Mouse (Mus musculus) layer of hippocampus, postnatal 14 days (tissue): ENCODE results near the gene Hopx. TPM values are rescaled to one million over a fixed set of nuclear protein-coding genes. Genes with fewer than 3 reads are reported as not detected.

Experiments used
- DNase-seq, 2 experiments: peaks; one replicate each; pipeline ENCODE4 v3.0.0; 2021 to 2022; ENCODE audit warnings: low spot score in 2 of 2, mixed read lengths in 1 of 2
- long read RNA-seq, 2 experiments: library from polyadenylated mRNA; stranded (forward); transcript quantifications; one replicate each; pipeline ENCODE4 v2.0.0; 2021
- total RNA-seq, 2 experiments: library from RNA; stranded (reverse); gene quantifications; 2 replicates each; pipeline ENCODE4 v1.2.3; 2021

Gene Hopx
- 10 to 100 TPM; 64.5 to 92.8 TPM for total RNA-seq
- long read RNA-seq, experiment 1, transcript Hopx-203 (2 exons, 1,217 nt) = minor isoform, 7 of 60 reads
- long read RNA-seq, experiment 1, transcript Hopx-201 (3 exons, 1,261 nt) = minor isoform, 6 of 60 reads
- long read RNA-seq, experiment 1, transcript Hopx-202 (3 exons, 1,113 nt) = major isoform, 45 of 60 reads
- long read RNA-seq, experiment 1, partial matches to known transcripts = 1 of 60 reads
- long read RNA-seq, experiment 1, other reads (novel, unspliced or antisense) = 1 of 60 reads
- long read RNA-seq, experiment 2, transcript Hopx-201 (3 exons, 1,261 nt) = minor isoform, 9 of 170 reads
- long read RNA-seq, experiment 2, transcript Hopx-202 (3 exons, 1,113 nt) = major isoform, 130 of 170 reads
- long read RNA-seq, experiment 2, transcript Hopx-203 (2 exons, 1,217 nt) = minor isoform, 26 of 170 reads
- long read RNA-seq, experiment 2, partial matches to known transcripts = 4 of 170 reads
- long read RNA-seq, experiment 2, other reads (novel, unspliced or antisense) = 1 of 170 reads

GRCm38 (mm10) chr5:77114817-77115731 lies at the start of gene Hopx:
Hopx (minus strand) TSS chr5:77115121.
- DNase-seq = peak; percentile 61 to 80

DNA sequence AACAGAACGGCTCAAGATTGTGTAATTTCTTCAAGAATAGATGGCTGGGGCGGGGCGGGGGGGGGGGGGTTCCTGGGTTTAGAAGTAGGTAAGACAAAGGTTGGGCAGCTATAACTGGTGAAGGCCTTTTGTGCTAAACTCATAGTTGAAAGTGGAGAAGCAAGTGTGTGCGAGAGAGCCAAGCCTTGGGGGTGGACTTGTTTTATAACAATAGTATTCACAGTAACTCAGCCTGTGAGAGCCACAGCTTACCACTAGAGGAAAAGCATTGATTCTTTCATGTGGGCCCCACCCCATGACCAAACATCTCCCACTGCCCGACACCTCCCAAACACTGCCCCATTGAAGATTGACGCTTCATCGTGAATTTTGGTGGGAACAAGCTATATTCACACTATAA lies 48.7 kb upstream of the Hopx start:
- DNase-seq = no peak

DNA sequence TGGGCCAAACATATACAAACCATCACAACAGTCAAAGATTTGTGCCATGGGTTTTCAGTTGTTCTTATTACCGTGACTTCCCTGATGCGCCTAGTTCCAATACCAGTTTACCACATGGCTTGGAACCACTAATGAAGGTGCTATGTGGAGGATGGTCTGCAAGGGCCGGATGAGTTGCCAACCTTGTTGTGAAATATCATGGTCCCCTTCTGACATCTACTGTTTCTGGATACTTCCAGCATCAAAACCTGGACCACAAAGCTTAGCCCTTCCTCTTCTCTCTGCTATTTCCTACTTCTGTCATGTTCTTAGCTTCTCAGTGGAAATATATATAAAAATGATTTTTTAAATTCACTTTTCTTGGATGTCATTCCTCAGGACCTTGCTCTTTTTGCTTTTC lies 47.6 kb upstream of the Hopx start:
- no peak for DNase-seq

GRCm38 (mm10) chr5:77157777-77158540 lies 43.0 kb upstream of the Hopx start:
- no peak for DNase-seq

DNA sequence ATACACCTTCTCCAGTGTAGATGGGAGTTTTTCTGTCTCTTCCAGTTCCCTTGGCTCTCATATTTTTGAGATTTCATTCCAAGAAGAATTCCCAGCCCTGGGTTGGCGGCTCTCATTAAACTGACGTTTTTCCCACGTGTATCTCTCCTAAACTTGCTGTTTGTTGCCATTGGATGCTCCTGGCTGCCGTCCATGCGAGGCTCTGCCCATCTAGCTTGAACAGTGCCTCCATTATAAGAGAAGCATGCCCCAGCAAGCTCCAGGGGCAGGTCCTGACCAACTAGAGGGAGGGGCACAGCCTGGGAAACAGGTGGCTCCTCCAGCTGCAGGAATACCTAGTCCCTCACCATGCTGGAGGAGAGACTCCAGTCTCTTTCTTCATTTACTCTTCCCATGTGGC lies 42.0 kb upstream of the Hopx start:
- no peak for DNase-seq

DNA sequence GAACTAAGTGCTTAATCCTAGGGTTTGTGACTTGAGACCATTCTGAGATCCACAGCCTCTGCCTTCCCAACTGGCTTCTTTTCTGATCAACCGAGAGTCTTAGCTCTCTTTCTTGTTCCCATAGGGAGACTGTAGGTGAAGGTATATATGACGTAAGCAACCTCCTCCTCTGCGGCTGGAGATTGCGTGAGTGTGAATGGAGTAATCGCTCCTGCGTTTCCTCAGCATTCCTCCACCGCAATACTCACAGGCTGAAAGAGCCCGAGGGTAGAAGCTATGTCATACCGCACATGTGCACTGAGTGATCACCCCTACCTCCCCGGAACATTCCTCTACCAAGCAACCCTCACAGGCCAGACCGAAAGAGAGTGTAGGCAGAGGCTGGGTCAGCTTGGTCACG lies 40.6 kb upstream of the Hopx start:
- DNase-seq = no peak

- no peak for DNase-seq
These were observed 39.9 kb upstream of the Hopx start for GRCm38 (mm10) chr5:77154812-77155211.

GRCm38 (mm10) chr5:77151738-77152137 lies 36.8 kb upstream of the Hopx start:
- DNase-seq = no peak

GRCm38 (mm10) chr5:77151075-77151474 lies 36.2 kb upstream of the Hopx start:
- DNase-seq = no peak

GRCm38 (mm10) chr5:77148021-77148621 lies 33.2 kb upstream of the Hopx start:
- no peak for DNase-seq

DNA sequence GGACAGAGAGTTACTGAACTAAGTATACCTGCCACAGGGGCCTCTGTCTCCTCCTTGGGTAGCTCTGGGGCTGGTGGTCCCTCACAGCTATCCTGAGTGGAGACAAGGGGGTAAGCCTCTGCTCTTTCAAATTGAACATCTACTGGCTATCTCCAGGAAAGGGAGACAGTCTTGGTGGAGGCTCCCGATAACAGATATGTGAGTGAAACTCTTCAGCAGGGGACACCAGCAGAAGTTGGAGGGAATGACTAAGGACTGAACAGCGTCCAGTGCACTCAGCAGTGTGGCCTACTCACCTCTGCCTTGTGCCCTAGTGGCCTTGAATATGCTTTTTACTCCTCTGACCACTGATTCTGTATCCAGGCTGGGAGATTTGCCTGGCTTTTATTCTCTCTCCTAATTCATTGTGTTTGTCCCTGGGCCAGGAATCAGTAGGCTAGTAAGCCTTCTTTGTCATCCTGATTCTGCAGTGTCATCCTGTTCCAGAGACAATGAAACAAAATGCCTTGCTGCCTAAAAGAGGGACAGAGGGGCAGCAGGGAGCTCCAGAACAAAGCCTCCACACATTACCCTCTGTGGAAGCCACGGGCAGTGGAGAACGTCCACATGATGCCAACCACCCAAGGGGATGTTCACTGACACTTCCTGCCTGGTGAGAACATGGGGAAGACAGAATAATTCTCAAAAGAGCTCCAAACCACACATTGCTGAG lies 31.7 kb upstream of the Hopx start:
- DNase-seq = no peak

DNA sequence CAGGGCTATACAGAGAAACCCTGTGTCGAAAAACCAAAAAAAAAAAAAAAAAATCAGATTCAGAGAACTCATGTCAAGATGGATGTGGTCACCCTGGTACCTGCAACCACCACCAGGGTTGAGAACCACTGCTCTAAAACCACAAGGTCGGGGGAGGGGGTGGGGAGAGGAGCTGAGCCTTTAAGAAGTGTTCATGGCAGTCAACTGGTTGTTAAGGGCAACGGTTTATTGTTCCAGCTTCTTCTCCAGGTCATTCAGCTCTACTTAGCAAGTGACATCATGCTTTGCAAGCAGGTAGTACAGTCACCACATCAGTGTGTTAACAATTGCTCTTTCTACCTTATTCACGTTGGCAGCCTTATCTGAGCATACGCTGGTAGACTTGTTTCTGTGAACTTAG lies 29.7 kb upstream of the Hopx start:
- DNase-seq = no peak

DNA sequence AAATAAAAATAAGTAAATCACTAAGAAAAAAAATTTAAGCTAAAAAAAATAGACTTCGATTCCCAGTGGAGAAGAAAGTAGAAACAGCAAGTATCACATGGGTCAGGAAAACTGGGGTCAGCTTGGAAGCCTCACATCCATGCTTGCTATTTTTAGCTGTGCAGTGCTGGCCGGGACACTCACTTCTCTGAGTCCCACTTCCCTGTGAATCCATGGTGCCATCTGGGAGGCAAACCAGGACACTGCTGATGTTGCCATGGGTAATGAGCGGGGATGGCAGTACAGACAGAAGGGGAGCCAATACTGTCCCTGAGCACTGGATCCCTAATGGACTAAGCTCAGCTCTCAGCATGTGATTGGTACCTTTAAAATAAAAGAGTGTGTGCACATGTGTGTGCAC lies 28.2 kb upstream of the Hopx start:
- DNase-seq = no peak

DNA sequence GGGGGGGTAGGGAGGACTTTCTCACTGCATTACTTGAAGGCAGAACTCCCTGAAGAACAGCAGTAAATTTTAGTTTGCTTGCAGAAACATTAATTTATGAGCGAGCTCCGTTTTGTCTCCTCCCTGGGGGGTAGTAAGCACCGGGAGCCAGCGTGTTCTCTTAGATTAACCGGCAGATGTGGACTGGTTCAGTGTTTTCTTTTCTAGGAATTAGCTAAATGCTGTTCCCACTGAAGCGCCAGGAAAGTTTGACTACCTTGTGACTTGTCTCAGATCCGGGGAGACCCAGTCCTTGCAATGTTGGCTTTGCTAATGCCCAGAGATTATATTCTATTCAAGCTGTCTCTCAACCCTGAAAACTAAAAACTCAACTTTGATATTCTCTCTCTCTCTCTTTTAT lies 26.4 kb upstream of the Hopx start:
- no peak for DNase-seq

DNA sequence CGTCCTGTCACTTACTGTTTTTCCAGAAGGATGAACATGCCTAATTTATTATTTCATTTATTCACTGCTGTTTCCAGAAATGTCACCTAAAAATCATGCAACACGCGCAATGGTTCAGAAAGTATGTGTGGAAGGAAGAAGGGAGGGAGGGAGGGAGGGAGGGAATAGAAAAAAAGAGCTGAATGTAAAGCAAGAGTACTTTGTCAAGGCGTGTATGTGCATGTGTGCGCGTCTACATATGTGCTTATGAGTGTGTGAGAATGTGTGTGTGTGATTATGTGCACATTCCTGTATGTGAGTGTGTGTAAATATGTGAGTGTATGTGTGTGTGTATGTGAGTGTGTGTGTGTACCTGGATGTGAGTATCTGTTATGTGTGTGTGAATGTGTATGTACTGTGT lies 25.9 kb upstream of the Hopx start:
- no peak for DNase-seq

GRCm38 (mm10) chr5:77140108-77140507 lies 25.2 kb upstream of the Hopx start:
- DNase-seq = no peak

- DNase-seq = peak; percentile 33 to 53
These were observed 22.9 kb upstream of the Hopx start for GRCm38 (mm10) chr5:77137701-77138265.

GRCm38 (mm10) chr5:77136684-77137224 lies 21.8 kb upstream of the Hopx start:
- no peak for DNase-seq

- no peak for DNase-seq
These were observed 20.0 kb upstream of the Hopx start for GRCm38 (mm10) chr5:77134961-77135360.

DNA sequence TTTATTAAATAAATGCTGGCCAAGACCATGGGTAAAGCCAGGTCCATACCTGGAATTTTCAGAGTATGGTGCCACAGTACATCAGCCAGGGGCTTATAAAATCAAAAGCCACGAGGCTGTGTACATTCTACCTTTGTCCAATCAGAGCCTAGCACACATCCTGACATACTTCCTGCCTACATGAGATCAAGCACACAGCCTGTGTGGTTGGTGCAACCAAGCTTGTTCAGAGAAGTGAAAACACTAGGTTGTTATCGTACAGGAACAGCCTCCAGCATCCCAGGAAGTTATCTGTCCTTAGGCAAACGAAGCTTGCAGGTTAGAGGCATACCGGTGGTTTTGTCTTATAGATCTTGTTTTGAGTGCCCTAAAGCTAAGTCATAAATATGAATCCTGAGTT lies 19.5 kb upstream of the Hopx start:
- no peak for DNase-seq
